Mouse (Mus musculus): ENCODE measurements at regions not wholly inside any gene's neighbourhood (a gene's known extent, or its start where the extent isn't known, plus 50 kb on each side); places are given as distances from the start of the nearest gene placed in this dataset.

GRCm38 (mm10) chr13:71157656-71158299, 316.2 kb upstream of the Adamts16 start:
- H3K4me3 ChIP-seq (ENCODE audit: control insufficient read depth in 1 of 2, insufficient read depth in 1 of 2, low read depth in 2 of 2, low read length in 2 of 2) = no peak overlapping the region
- H3K9me3 ChIP-seq (replicated peaks; ENCODE audit: insufficient read depth, low read length) = no peaks in the 10 kb centered on the region; the same call in 1 of the 2 replicates
- no peak for DNase-seq (ENCODE audit: low read depth, low spot score)
- no peak overlapping the region for H3K9ac ChIP-seq (ENCODE audit: control insufficient read depth, low read depth, low read length, poor library complexity, severe bottlenecking)
- no peaks in the 10 kb centered on the region for H3K79me2 ChIP-seq (ENCODE audit: control insufficient read depth, insufficient read depth, low read length, poor library complexity)
- no peaks in the 10 kb centered on the region for H3K36me3 ChIP-seq (ENCODE audit: control insufficient read depth in 1 of 2, insufficient read depth in 2 of 2, low read length in 2 of 2)
- no peaks in the 10 kb centered on the region for H3K4me1 ChIP-seq (ENCODE audit: control insufficient read depth in 1 of 2, insufficient read depth in 2 of 2, low read length in 2 of 2)
- TF ChIP-seq HCFC1 (IDR thresholded peaks at IDR 0.05; ENCODE audit: low read depth, low read length) = no peak
- TF ChIP-seq ELF1 (IDR thresholded peaks at IDR 0.05; ENCODE audit: low read depth, low read length) = no peak
- TF ChIP-seq TAL1 (IDR thresholded peaks at IDR 0.05; ENCODE audit: low read length) = no peak
- no peak for TF ChIP-seq MAFK (IDR thresholded peaks at IDR 0.05; ENCODE audit: borderline replicate concordance, low read depth, low read length)
- no peak for TF ChIP-seq JUND (IDR thresholded peaks at IDR 0.05; ENCODE audit: low read depth, low read length)
- TF ChIP-seq ZKSCAN1 (IDR thresholded peaks at IDR 0.05; ENCODE audit: low read depth, low read length) = no peak
- TF ChIP-seq ZMIZ1 (IDR thresholded peaks at IDR 0.05; ENCODE audit: low read depth, low read length) = no peak
- TF ChIP-seq ZNF384 (IDR thresholded peaks at IDR 0.05; ENCODE audit: low read depth, low read length) = no peak
- no peak for TF ChIP-seq POLR2AphosphoS5 (IDR thresholded peaks at IDR 0.05; ENCODE audit: borderline replicate concordance, low read depth, low read length)
- no peaks in the 10 kb centered on the region for H3K27me3 ChIP-seq (ENCODE audit: control insufficient read depth in 1 of 2, insufficient read depth in 2 of 2, low read length in 2 of 2)
- H3K27ac ChIP-seq (ENCODE audit: control insufficient read depth, low read depth, low read length) = no peak overlapping the region

GRCm38 (mm10) chr13:71150092-71150491, 308.5 kb upstream of the Adamts16 start:
- Histone ChIP-seq H3K4me3 (ENCODE audit: control insufficient read depth in 1 of 2, insufficient read depth in 1 of 2, low read depth in 2 of 2, low read length in 2 of 2) (no peak overlapping the region), H3K79me2 (ENCODE audit: control insufficient read depth, insufficient read depth, low read length, poor library complexity) (no peaks in the 10 kb centered on the region), H3K27ac (ENCODE audit: control insufficient read depth, low read depth, low read length) (no peak overlapping the region), H3K36me3 (ENCODE audit: control insufficient read depth in 1 of 2, insufficient read depth in 2 of 2, low read length in 2 of 2) (no peaks in the 10 kb centered on the region), H3K4me1 (ENCODE audit: control insufficient read depth in 1 of 2, insufficient read depth in 2 of 2, low read length in 2 of 2) (no peaks in the 10 kb centered on the region), H3K9me3 (replicated peaks; ENCODE audit: insufficient read depth, low read length) (no peaks in the 10 kb centered on the region), H3K9ac (ENCODE audit: control insufficient read depth, low read depth, low read length, poor library complexity, severe bottlenecking) (no peak overlapping the region), H3K27me3 (ENCODE audit: control insufficient read depth in 1 of 2, insufficient read depth in 2 of 2, low read length in 2 of 2) (no peaks in the 10 kb centered on the region; a peak in 1 of 4 replicates)
- DNase-seq (ENCODE audit: low read depth, low spot score) = no peak
- TF ChIP-seq ELF1 (IDR thresholded peaks at IDR 0.05; ENCODE audit: low read depth, low read length) (no peak), TCF12 (IDR thresholded peaks at IDR 0.05; ENCODE audit: low read depth, low read length) (no peak), RCOR1 (IDR thresholded peaks at IDR 0.05; ENCODE audit: low read depth, low read length) (no peak), CTCF (IDR thresholded peaks at IDR 0.05 in 2 of 3, conservative IDR thresholded peaks at IDR 0.05 in 1 of 3; ENCODE audit: control insufficient read depth in 1 of 3, insufficient read depth in 1 of 3, low read depth in 2 of 3, low read length in 3 of 3, poor library complexity in 1 of 3, severe bottlenecking in 1 of 3) (no peak), MAZ (IDR thresholded peaks at IDR 0.05; ENCODE audit: low read depth, low read length) (no peak), POLR2A (IDR thresholded peaks at IDR 0.05; ENCODE audit: control insufficient read depth in 1 of 2, insufficient read depth in 1 of 2, low read depth in 1 of 2, low read length in 2 of 2, poor library complexity in 1 of 2) (no peak), POLR2AphosphoS5 (IDR thresholded peaks at IDR 0.05; ENCODE audit: borderline replicate concordance, low read depth, low read length) (no peak), CHD2 (IDR thresholded peaks at IDR 0.05; ENCODE audit: low read length) (no peak), USF1 (IDR thresholded peaks at IDR 0.05; ENCODE audit: low read depth, low read length) (no peak), NRF1 (IDR thresholded peaks at IDR 0.05; ENCODE audit: insufficient read depth, low read depth, low read length, poor library complexity, severe bottlenecking) (no peak), SMC3 (IDR thresholded peaks at IDR 0.05; ENCODE audit: low read depth, low read length) (no peak), ZC3H11A (IDR thresholded peaks at IDR 0.05; ENCODE audit: low read depth, low read length) (no peak), NELFE (IDR thresholded peaks at IDR 0.05; ENCODE audit: low read depth, low read length) (no peak), MYC (IDR thresholded peaks at IDR 0.05; ENCODE audit: low read depth, low read length) (no peak), GABPA (IDR thresholded peaks at IDR 0.05; ENCODE audit: low read depth, low read length) (no peak), POLR2AphosphoS2 (IDR thresholded peaks at IDR 0.05; ENCODE audit: low read length) (no peak), MEF2A (IDR thresholded peaks at IDR 0.05; ENCODE audit: extremely low read depth, insufficient replicate concordance, low read depth, low read length, poor library complexity, severe bottlenecking) (no peak)
